Mouse (Mus musculus) brown adipose tissue, adult 24 weeks (tissue): ENCODE measurements around the gene Zbed4. TPM values are rescaled to one million over a fixed set of nuclear protein-coding genes. Genes with fewer than 3 reads are reported as not detected.

ENCODE experiments used
- H3K27ac ChIP-seq: fragments of 200-500 bp; replicated peaks from 2 replicates; pipeline ENCODE4 v1.5.1; 2012; ENCODE audit warnings: low read depth, mild to moderate bottlenecking, low read length
- H3K4me1 ChIP-seq: fragments of 200-500 bp; 2 replicates; pipeline ENCODE4 v1.6.1; 2012; ENCODE audit warnings: low read length, mixed read lengths; ENCODE audit not compliant: control insufficient read depth, insufficient read depth, insufficient read length
- H3K4me3 ChIP-seq: fragments of 200-500 bp; 2 replicates; pipeline ENCODE4 v1.5.1; 2012; ENCODE audit warnings: low read depth, mild to moderate bottlenecking, low read length, moderate library complexity; ENCODE audit not compliant: insufficient read depth
- polyA plus RNA-seq: library from polyadenylated mRNA; stranded (reverse); fragments of >200 nt; gene quantifications from 2 replicates; pipeline ENCODE4 v1.2.4, GENCODE M21; 2012; ENCODE audit not compliant: missing spikeins, insufficient read depth, insufficient read length

Gene Zbed4
- polyA plus RNA-seq, 1 experiment, result 2.9 TPM

DNA sequence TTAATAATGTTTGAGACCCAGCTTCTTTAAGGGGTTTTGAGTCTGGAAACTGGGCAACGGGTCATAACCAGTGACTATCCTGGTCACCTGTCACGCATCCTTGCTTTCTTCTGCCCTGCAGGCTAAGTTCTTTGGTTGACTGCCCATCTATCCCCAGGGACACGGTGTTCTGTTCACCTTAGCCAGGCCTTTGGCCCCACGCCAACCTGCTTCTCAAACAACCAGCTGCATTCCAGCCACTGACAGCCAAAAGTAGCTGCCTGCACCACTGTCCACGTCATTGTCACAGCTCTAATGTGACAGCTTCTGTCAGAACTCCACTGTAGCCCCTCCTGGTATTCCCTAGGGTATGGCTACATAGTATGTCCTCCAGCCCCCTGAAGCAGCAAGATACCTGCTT is 80.0 kb downstream of the Zbed4 start:
- H3K27ac ChIP-seq, result 0 out of 2 replicates have a peak overlapping the region, but pooled peaks have one; percentile 19
- peaks cover 16% of the 10 kb centered on the region for H3K4me1 ChIP-seq
- H3K4me3 ChIP-seq, result no peak overlapping the region

GRCm38 (mm10) chr15:88832536-88832935 is 81.1 kb downstream of the Zbed4 start:
- Histone ChIP-seq H3K27ac (no peak overlapping the region), H3K4me1 (peaks cover 19% of the 10 kb centered on the region), H3K4me3 (no peak overlapping the region)

Other genes with a start within 250 kb of the Zbed4 start
- not detected in 2 replicates for gene Zdhhc25, start 151.4 kb upstream of the Zbed4 start, polyA plus RNA-seq
- 10.3 and 11.8 TPM in 2 replicates for gene Brd1, start 17.4 kb upstream of the Zbed4 start, polyA plus RNA-seq
- 6.0 and 7.2 TPM in 2 replicates for gene Alg12, start 67.7 kb downstream of the Zbed4 start, polyA plus RNA-seq
- gene Creld2, start 68.0 kb downstream of the Zbed4 start, polyA plus RNA-seq, result 7.8 and 12.6 TPM in 2 replicates
- 29.2 and 73.9 TPM in 2 replicates for gene Pim3, start 110.5 kb downstream of the Zbed4 start, polyA plus RNA-seq
- gene Ttll8, start 202.8 kb downstream of the Zbed4 start, polyA plus RNA-seq, result not detected in 2 replicates
- gene Mlc1, start 227.3 kb downstream of the Zbed4 start, polyA plus RNA-seq, result not detected in 2 replicates
- gene Mov10l1, start 231.2 kb downstream of the Zbed4 start, polyA plus RNA-seq, result not detected in 2 replicates